Mouse (Mus musculus) liver, postnatal 0 days (tissue): ENCODE data around the gene Plxnd1.

ENCODE experiments used
- CTCF ChIP-seq: sonication (generic); IDR thresholded peaks from 2 replicates; pipeline ENCODE4 v1.5.1; 2016; ENCODE audit warnings: antibody characterized with exemption, low read depth
- EP300 ChIP-seq: IDR thresholded peaks from 2 replicates; pipeline ENCODE4 v1.6.1; 2016; ENCODE audit warnings: antibody characterized with exemption, low read depth, mild to moderate bottlenecking

- no peak for TF ChIP-seq CTCF
- no peak for TF ChIP-seq EP300
Observed at GRCm38 (mm10) chr6:115932391-115932790, 62.4 kb downstream of the Plxnd1 start.
